Mouse (Mus musculus): ENCODE data around the gene Rhog.

DNA sequence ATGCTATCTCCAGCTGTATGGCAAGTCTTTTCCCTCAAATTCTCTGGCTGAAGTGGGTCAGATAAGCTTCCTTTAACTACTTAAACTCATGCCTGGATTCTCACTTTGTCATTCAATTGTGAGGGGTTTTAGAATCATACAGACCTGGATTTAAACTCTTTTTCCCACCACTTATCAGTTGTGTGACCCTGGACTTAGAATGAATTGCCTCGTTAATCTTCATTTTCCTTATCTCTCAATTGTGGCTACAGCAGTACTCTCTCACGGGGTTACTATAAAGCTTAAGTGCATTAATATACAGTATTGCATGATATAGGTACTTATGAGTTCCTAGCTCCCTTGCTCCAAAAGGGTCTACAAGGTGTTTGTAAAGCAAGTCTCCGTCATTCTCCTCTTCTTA, 12.9 kb downstream of the Rhog start:
- TF ChIP-seq CTCF (IDR thresholded peaks at IDR 0.05; ENCODE audit: low read depth) (no peak), EP300 (IDR thresholded peaks at IDR 0.05; ENCODE audit: low read depth) (no peak)
